Mouse (Mus musculus) MEL (cell line): ENCODE measurements around the gene Hp. TPM values are rescaled to one million over a fixed set of nuclear protein-coding genes. Genes with fewer than 3 reads are reported as not detected.
A peak's percentile ranks its signal among the peaks of the same experiment; 100 is the strongest.

ENCODE experiments used
- DNase-seq: peaks from one replicate; pipeline ENCODE4 v3.0.0; 2011; ENCODE audit warnings: low read depth, low spot score
- H3K27ac ChIP-seq: 2 replicates; pipeline ENCODE4 v1.5.1; 2012; ENCODE audit warnings: low read depth, mild to moderate bottlenecking, control low read depth, low read length, moderate library complexity; ENCODE audit not compliant: control insufficient read depth
- H3K27me3 ChIP-seq, 2 experiments: fragments of 150-350 bp in 1 of 2; sonication (generic) in 1 of 2; 2 replicates each; pipeline ENCODE4 v1.6.1; 2012; ENCODE audit warnings: low read length in 2 of 2, mild to moderate bottlenecking in 2 of 2, improper control_type of control experiment in 1 of 2, moderate library complexity in 1 of 2; ENCODE audit not compliant: insufficient read depth in 2 of 2, control insufficient read depth in 1 of 2
- H3K36me3 ChIP-seq, 2 experiments: 2 replicates each; pipeline ENCODE4 v1.6.1; 2012 to 2014; ENCODE audit warnings: low read length in 2 of 2, improper control_type of control experiment in 1 of 2, inconsistent platforms in 1 of 2, mild to moderate bottlenecking in 1 of 2; ENCODE audit not compliant: insufficient read depth in 2 of 2, control insufficient read depth in 1 of 2
- H3K4me1 ChIP-seq, 2 experiments: fragments of 150-350 bp in 1 of 2; sonication (generic) in 1 of 2; 2 replicates each; pipeline ENCODE4 v1.6.1; 2012; ENCODE audit warnings: low read length in 2 of 2, improper control_type of control experiment in 1 of 2, mild to moderate bottlenecking in 1 of 2; ENCODE audit not compliant: insufficient read depth in 2 of 2, control insufficient read depth in 1 of 2
- H3K4me3 ChIP-seq, 2 experiments: fragments of 150-350 bp in 1 of 2; sonication (generic) in 1 of 2; 2 replicates each; pipeline ENCODE4 v1.5.1; 2012; ENCODE audit warnings: low read depth in 2 of 2, low read length in 2 of 2, mild to moderate bottlenecking in 2 of 2, moderate library complexity in 2 of 2, control low read depth in 1 of 2, improper control_type of control experiment in 1 of 2; ENCODE audit not compliant: control insufficient read depth in 1 of 2, insufficient read depth in 1 of 2
- H3K79me2 ChIP-seq: 2 replicates; pipeline ENCODE4 v1.6.1; 2012; ENCODE audit warnings: mild to moderate bottlenecking, low read length, moderate library complexity; ENCODE audit not compliant: control insufficient read depth, poor library complexity, insufficient read depth
- H3K9ac ChIP-seq: 2 replicates; pipeline ENCODE4 v1.6.1; 2012; ENCODE audit warnings: low read depth, mild to moderate bottlenecking, control low read depth, low read length, moderate library complexity; ENCODE audit not compliant: control insufficient read depth, poor library complexity, severe bottlenecking
- H3K9me3 ChIP-seq: fragments of 150-350 bp; sonication (generic); replicated peaks from 2 replicates; pipeline ENCODE4 v1.6.1; 2012; ENCODE audit warnings: mild to moderate bottlenecking, low read length, improper control_type of control experiment, moderate library complexity; ENCODE audit not compliant: insufficient read depth
- CTCF ChIP-seq, 3 experiments: IDR thresholded peaks in 2 of 3; conservative IDR thresholded peaks in 1 of 3; 2 replicates each; pipeline ENCODE4 v1.5.1; 2011 to 2012; ENCODE audit warnings: low read length in 3 of 3, low read depth in 2 of 3, mild to moderate bottlenecking in 2 of 3, improper control_type of control experiment in 1 of 3, inconsistent platforms in 1 of 3, mixed read lengths in 1 of 3, moderate library complexity in 1 of 3; ENCODE audit not compliant: control insufficient read depth in 1 of 3, insufficient read depth in 1 of 3, poor library complexity in 1 of 3, severe bottlenecking in 1 of 3
- HCFC1 ChIP-seq: IDR thresholded peaks from 2 replicates; pipeline ENCODE4 v1.6.1; 2012; ENCODE audit warnings: low read depth, mild to moderate bottlenecking, inconsistent platforms, low read length, improper control_type of control experiment, moderate library complexity
- MXI1 ChIP-seq: IDR thresholded peaks from 2 replicates; pipeline ENCODE4 v1.6.1; 2011; ENCODE audit warnings: mild to moderate bottlenecking, low read depth, low read length, improper control_type of control experiment
- NELFE ChIP-seq: IDR thresholded peaks from 2 replicates; pipeline ENCODE4 v1.6.1; 2011; ENCODE audit warnings: low read depth, low read length, improper control_type of control experiment
- RCOR1 ChIP-seq: IDR thresholded peaks from 2 replicates; pipeline ENCODE4 v1.6.1; 2012; ENCODE audit warnings: low read depth, mild to moderate bottlenecking, inconsistent platforms, low read length, improper control_type of control experiment
- SIN3A ChIP-seq: IDR thresholded peaks from 2 replicates; pipeline ENCODE4 v1.6.1; 2012; ENCODE audit warnings: low read length, improper control_type of control experiment, inconsistent platforms
- SMC3 ChIP-seq: IDR thresholded peaks from 2 replicates; pipeline ENCODE4 v1.6.1; 2011; ENCODE audit warnings: low read depth, low read length, improper control_type of control experiment
- TBP ChIP-seq: IDR thresholded peaks from 2 replicates; pipeline ENCODE4 v1.8.0; 2011; ENCODE audit warnings: low read depth, low read length, improper control_type of control experiment
- USF2 ChIP-seq, 2 experiments: IDR thresholded peaks; 2 replicates each; pipeline ENCODE4 v1.6.1; 2011 to 2012; ENCODE audit warnings: improper control_type of control experiment in 2 of 2, low read length in 2 of 2, borderline replicate concordance in 1 of 2, inconsistent platforms in 1 of 2, low read depth in 1 of 2, mild to moderate bottlenecking in 1 of 2; ENCODE audit not compliant: insufficient read depth in 1 of 2
- ZC3H11A ChIP-seq: IDR thresholded peaks from 2 replicates; pipeline ENCODE4 v1.6.1; 2012; ENCODE audit warnings: low read depth, mild to moderate bottlenecking, inconsistent platforms, low read length, improper control_type of control experiment
- ZKSCAN1 ChIP-seq: IDR thresholded peaks from 2 replicates; pipeline ENCODE4 v1.6.1; 2012; ENCODE audit warnings: low read depth, mild to moderate bottlenecking, inconsistent platforms, low read length, improper control_type of control experiment, moderate library complexity
- polyA plus RNA-seq, 2 experiments: library from polyadenylated mRNA; stranded (reverse) in 1 of 2; unstranded in 1 of 2; fragments of >175 nt in 1 of 2; fragments of >200 nt in 1 of 2; gene quantifications; 2 replicates each; pipeline versions ENCODE4 v1.2.1 to v1.2.4; 2012; ENCODE audit warnings: low replicate concordance in 2 of 2, low read depth in 1 of 2; ENCODE audit not compliant: insufficient read length in 2 of 2, insufficient read depth in 1 of 2, missing spikeins in 1 of 2
- total RNA-seq: library from RNA; depleted of rRNA; stranded (reverse); fragments of 300-350 nt; gene quantifications from 2 replicates; pipeline ENCODE4 v1.2.3, GENCODE M21; 2012

The Hp gene
- total and polyA plus RNA-seq, 3 experiments, result 0.08 to 0.19 TPM; not detected in 1

DNA sequence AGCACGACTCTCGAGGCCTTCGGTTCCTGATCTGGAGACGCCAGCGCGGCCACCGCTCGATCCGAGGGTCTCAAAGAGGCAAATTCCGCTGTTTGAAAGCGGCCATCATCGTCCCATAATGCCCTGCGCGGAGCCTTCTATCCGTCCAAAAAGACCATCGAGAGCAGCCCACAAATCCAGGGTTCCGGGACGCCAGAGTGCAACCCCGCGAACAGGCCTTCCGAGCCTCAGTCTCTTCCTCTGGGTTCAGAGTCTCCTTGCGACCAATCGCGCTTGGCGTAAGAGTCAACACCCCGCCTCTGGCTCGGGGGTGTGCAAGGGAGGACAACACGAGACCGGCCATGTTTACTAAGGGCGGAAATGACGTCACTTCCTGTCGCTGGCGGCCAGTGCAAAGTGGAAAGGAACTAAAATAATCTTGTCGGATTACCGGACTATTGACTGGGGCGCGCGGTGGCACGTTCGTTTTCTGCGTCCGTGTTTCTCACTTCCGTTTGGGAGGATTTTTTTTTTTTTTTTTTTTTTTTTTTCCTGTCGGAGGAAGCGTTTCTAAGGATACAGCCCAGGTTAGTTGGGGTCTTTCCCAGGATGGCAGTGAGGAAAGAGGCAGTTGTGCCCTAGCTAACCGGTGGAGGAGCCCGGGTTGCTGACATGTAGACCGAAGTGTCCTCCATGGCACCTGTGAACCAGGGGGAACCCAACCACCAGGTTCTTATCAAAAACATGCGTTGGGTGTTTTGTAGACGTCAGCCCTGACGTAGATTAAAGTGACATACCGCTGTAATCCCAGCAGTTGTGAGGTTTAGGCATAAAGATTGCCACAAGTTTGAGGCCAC lies 13.3 kb downstream of the Hp start, which contains the start of the genes Dhx38 and Txnl4b (continued):
- TF ChIP-seq HCFC1 (peak; percentile 97), ZC3H11A (no peak)

GRCm38 (mm10) chr8:109564766-109565165 lies 14.2 kb downstream of the Hp start:
- H3K4me3 ChIP-seq, result peak overlapping the region; percentile 75 to 91
- H3K4me1 ChIP-seq, result peaks cover 3 to 14% of the 10 kb centered on the region in 2 experiments; a peak in 2 of 4 replicates
- TF ChIP-seq SIN3A (peak; percentile 59; the same call in 1 of the 2 replicates), TBP (no peak)
- peaks cover 7 to 9% of the 10 kb centered on the region in 2 experiments; a peak in 3 of 4 replicates for H3K36me3 ChIP-seq
- no peaks in the 10 kb centered on the region for H3K9me3 ChIP-seq
- H3K79me2 ChIP-seq, result peaks cover 18% of the 10 kb centered on the region
- H3K27ac ChIP-seq, result peak overlapping the region; percentile 90
- DNase-seq, result peak; percentile 58
- no peaks in the 10 kb centered on the region for H3K27me3 ChIP-seq
- H3K9ac ChIP-seq, result peak overlapping the region; percentile 93

- H3K27ac ChIP-seq, result no peak overlapping the region
- H3K9ac ChIP-seq, result peak overlapping the region; percentile 93
- peaks cover 18% of the 10 kb centered on the region for H3K79me2 ChIP-seq
- DNase-seq, result peak; percentile 62
- H3K9me3 ChIP-seq, result no peaks in the 10 kb centered on the region
- peaks cover 7 to 9% of the 10 kb centered on the region in 2 experiments; a peak in 3 of 4 replicates for H3K36me3 ChIP-seq
- TF ChIP-seq USF2 (IDR thresholded peaks at IDR 0.05; ENCODE audit: borderline replicate concordance in 1 of 2, insufficient read depth in 1 of 2, low read depth in 1 of 2, low read length in 2 of 2) (no peak), RCOR1 (no peak), ZKSCAN1 (no peak), NELFE (no peak)
- H3K4me3 ChIP-seq, result peak overlapping the region in 1 of 2 experiments; percentile 75; a peak in 1 of 4 replicates
- no peaks in the 10 kb centered on the region for H3K27me3 ChIP-seq
- peaks cover 3 to 14% of the 10 kb centered on the region in 2 experiments; a peak in 2 of 4 replicates for H3K4me1 ChIP-seq
These were observed 15.1 kb downstream of the Hp start for GRCm38 (mm10) chr8:109563881-109564280.

DNA sequence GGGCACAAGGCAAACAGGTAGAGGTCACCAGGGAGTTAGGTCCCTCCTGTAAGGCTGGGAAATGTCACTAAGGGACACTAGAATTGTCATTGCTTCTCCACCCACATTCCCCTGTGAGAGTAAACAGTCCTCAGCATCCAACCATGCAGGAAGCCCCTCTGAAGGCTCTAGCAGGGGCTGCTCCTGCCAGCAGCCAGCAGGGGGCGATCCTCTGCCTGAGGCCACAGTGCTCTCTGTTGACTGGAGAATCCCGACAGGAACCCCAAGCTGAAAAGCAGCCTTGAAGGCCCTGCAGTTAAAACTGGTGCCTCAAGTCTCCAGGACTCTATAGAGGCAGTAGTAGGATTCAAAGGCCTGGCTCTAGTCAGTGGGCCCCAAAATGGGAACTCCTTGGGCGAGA lies 27.3 kb downstream of the Hp start:
- Histone ChIP-seq H3K36me3 (peaks cover 0 to 3% of the 10 kb centered on the region in 2 experiments; a peak in 1 of 4 replicates), H3K27me3 (no peaks in the 10 kb centered on the region), H3K4me3 (no peak overlapping the region), H3K9ac (no peak overlapping the region), H3K4me1 (no peaks in the 10 kb centered on the region), H3K9me3 (no peaks in the 10 kb centered on the region)
- peak; percentile 65 to 87 (median 82) for TF ChIP-seq CTCF (IDR thresholded peaks at IDR 0.05 in 2 of 3, conservative IDR thresholded peaks at IDR 0.05 in 1 of 3; ENCODE audit: control insufficient read depth in 1 of 3, insufficient read depth in 1 of 3, low read depth in 2 of 3, low read length in 3 of 3, poor library complexity in 1 of 3, severe bottlenecking in 1 of 3)
- TF ChIP-seq MXI1, result no peak
- peak; percentile 40; the same call in 1 of the 2 replicates for TF ChIP-seq SMC3
- TF ChIP-seq, all 39 proteins: peak for 2
- DNase-seq, result peak; percentile 48
- Histone ChIP-seq H3K27ac (no peak overlapping the region), H3K79me2 (no peaks in the 10 kb centered on the region)
